Mouse (Mus musculus) megakaryocyte, embryonic 14.5 days (primary cell): ENCODE measurements around the gene Drc1.

Experiments used
- FLI1 ChIP-seq: IDR thresholded peaks from 2 replicates; pipeline ENCODE4 v1.6.1; 2012; ENCODE audit warnings: low read length, inconsistent platforms, mixed read lengths
- GATA1 ChIP-seq: IDR thresholded peaks from 3 replicates; pipeline ENCODE4 v1.6.1; 2012; ENCODE audit warnings: mixed read lengths, low read length, inconsistent platforms, borderline replicate concordance

DNA sequence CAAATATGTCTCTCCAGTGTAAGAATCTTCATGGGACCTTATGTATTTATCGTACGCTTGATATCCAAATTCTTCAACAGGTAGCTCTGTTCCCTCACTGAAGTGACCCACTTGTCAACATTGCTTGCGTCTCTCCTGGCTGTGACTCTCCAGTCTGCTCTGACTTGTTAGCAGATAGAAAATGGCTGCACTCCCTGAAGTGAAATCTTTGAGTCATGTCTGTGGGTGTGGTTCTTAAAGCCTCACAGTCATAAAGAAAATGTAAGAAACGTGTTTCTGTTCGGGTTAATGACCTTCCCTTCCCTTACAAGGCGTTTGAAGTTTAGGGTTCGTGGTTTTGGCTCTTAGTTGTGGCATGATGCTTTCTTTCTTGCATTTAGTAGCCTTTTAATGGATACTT is 40.6 kb upstream of the Drc1 start:
- TF ChIP-seq GATA1 (no peak), FLI1 (no peak)
